Mouse (Mus musculus) frontal cortex, adult (tissue): ENCODE measurements around the gene Huwe1.

Source experiments
- ATAC-seq: cut with Nextera tagmentation; 2 replicates; pipeline ENCODE4 v1.9.2; 2017; ENCODE audit warnings: mild to moderate bottlenecking, moderate library complexity, mixed read lengths; ENCODE audit not compliant: low TSS enrichment

Huwe1 gene

DNA sequence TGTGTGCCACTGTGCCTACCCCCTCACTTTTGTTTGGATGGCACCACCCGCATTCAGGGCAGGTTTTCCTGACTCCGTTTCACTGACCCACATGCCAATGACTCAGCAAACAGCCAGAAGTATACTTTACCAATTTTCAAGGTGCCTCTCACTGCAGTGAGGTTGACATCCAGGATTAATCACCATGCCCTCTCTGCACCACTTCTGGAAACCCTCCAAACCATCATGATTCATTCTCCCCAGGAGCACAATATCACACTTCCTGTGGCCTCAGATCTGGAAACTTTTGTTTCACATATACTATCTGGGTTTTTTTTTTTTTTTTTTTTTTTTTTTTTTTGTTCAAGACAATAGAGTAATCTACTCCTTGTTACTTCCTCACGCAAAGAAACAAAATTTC is 150.6 kb downstream of the Huwe1 start:
- ATAC-seq = no peak
